Mouse (Mus musculus) C2C12 (cell line): ENCODE data around the gene Olfr983.

ENCODE experiments used
- CTCF ChIP-seq: IDR thresholded peaks from one replicate; pipeline ENCODE4 v1.5.1; 2011; ENCODE audit not compliant: control insufficient read depth, insufficient read depth, insufficient read length
- MAX ChIP-seq: IDR thresholded peaks from one replicate; pipeline ENCODE4 v1.6.1; 2011; ENCODE audit warnings: mild to moderate bottlenecking, control low read depth
- MYOG ChIP-seq: IDR thresholded peaks from one replicate; pipeline ENCODE4 v1.6.1; 2011; ENCODE audit not compliant: control insufficient read depth, insufficient read length; ENCODE audit errors: extremely low read depth

DNA sequence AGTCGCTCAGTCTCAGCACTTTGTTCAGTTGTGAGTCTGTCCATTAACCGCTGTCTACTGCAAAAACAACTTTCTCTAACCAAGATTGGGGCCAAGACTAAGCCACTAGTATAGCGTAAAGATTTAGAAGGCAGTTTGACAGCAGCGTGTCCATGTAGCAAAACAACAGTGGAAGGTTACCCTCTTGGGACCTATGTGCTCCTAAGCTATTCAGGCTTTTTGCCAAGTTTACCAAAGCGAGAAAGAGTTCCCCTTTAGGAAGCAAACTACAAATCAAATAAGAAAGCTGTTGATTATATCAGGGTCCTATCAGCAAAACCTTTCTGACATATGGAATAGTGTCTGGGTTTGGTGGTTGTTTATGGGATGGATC, 23.9 kb upstream of the Olfr983 start:
- TF ChIP-seq CTCF = no peak
- TF ChIP-seq MYOG = no peak
- no peak for TF ChIP-seq MAX
